Mouse (Mus musculus) gastrocnemius, postnatal 14 days (tissue): ENCODE measurements at regions not wholly inside any gene's neighbourhood (a gene's known extent, or its start where the extent isn't known, plus 50 kb on each side); places are given as distances from the start of the nearest gene placed in this dataset.

Experiments used
- DNase-seq: peaks from one replicate; pipeline ENCODE4 v3.0.0; 2021; ENCODE audit warnings: mixed read lengths
- intact Hi-C: fragments of 180-260 bp; cut with DNase I; formaldehyde crosslinking; loops from one replicate; pipeline ENCODE4 v1.15.1; 2025; ENCODE audit warnings: low total_unique reads

GRCm38 (mm10) chr10:26434586-26434985, 58.8 kb upstream of the L3mbtl3 start:
- no peak for DNase-seq
- intact Hi-C loops = no loop called here

DNA sequence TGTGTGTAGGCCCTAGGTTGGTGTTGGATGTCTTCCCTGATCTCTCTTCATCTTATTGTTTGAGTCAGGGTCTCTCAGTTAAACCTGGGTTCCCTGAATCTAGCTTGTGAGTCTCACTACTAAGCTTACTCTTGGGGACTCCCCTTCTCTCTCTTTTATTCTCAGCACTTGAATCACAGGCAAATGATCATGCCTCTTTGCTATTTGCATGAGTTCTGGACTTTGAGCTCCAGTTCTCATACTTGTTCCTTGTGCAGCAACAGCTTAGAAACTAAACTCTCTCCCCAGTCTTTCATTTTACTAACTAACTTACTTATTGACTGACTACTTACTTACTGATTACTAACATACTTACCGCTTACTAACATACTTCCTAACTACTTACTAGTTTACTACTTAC, 64.9 kb upstream of the L3mbtl3 start:
- DNase-seq = no peak

DNA sequence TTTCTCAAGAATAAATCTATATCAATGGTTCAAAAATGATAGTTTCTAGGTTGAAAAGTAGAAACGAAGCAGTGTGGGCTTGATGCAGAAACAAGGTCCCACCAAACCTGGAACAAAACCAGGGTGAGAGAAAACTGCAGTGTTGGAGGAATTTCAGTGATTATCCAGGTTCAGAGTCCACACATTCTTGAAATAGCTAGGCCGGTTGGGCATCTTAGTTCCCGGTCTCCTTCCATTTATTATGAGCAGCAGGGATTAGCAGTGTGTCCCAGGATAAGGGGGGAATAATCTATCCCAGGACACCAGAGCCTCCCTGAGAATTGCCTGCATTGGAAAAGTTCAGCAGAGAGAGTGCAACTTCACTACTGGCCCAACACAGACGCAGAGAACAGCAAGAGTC, 108.5 kb upstream of the L3mbtl3 start:
- intact Hi-C loops = no loop called here
- no peak for DNase-seq

More for the DNA sequence above, 64.9 kb upstream of the L3mbtl3 start:
- intact Hi-C loops = no loop called here

DNA sequence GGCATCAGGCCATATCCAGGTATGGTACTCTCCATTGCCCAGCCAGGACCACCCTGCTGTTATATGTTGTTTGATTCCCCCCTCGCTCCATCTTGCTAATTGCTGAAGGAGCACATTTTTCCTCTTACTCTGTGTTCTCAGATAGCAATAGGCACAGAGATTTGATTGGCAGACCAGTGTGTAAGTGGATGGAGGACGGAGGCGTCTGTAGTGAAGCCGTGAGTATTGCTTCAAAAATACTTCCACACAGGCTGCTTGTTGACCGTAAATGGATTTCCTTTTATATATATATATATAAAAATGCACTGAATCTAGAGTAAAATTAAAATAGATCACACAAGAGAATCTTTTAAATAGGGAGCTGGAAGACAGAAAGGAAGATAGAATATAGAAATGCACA, 115.6 kb upstream of the L3mbtl3 start:
- intact Hi-C loops = loop anchor here (10.0 kb wide), 1 partner anchor 503 kb away; no protein-coding TSS in a partner anchor
- no peak for DNase-seq

GRCm38 (mm10) chr10:26492146-26492545, 116.4 kb upstream of the L3mbtl3 start:
- DNase-seq = no peak
- intact Hi-C loops = loop anchor here (10.0 kb wide), 1 partner anchor 503 kb away; no protein-coding TSS in a partner anchor

GRCm38 (mm10) chr10:26492856-26493484, 117.2 kb upstream of the L3mbtl3 start:
- no peak for DNase-seq
- intact Hi-C loops = loop anchor here (10.0 kb wide), 1 partner anchor 502 kb away; no protein-coding TSS in a partner anchor

- no peak for DNase-seq
- intact Hi-C loops = loop anchor here (10.0 kb wide), 1 partner anchor 501 kb away; no protein-coding TSS in a partner anchor
These were observed 118.0 kb upstream of the L3mbtl3 start for GRCm38 (mm10) chr10:26493801-26494200.

- DNase-seq = no peak
- intact Hi-C loops = loop anchor here (10.0 kb wide), 1 partner anchor 500 kb away; no protein-coding TSS in a partner anchor
These were observed 118.6 kb upstream of the L3mbtl3 start for GRCm38 (mm10) chr10:26494380-26494781.

- intact Hi-C loops = no loop called here
- DNase-seq = no peak
These were observed 124.6 kb upstream of the L3mbtl3 start for GRCm38 (mm10) chr10:26500265-26500935.

DNA sequence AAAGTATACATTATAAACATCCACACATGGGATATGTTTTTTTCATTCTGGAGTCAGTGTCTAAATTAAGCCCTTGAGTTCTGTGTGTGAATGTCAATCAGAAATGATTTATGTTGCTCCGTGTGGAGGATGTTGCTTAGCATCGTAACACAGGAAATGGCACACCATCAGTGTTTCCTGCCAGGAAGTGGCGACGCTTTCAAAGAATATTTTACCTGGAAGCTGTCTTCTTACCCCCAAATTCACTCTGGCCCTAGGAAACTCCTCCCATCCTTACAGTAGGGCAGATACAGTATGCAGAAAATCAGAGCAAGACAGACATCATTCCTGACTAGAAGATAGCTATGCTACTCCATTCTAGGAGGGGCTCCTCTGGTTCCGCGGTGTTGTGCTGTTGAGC, 145.1 kb upstream of the L3mbtl3 start:
- intact Hi-C loops = no loop called here

DNA sequence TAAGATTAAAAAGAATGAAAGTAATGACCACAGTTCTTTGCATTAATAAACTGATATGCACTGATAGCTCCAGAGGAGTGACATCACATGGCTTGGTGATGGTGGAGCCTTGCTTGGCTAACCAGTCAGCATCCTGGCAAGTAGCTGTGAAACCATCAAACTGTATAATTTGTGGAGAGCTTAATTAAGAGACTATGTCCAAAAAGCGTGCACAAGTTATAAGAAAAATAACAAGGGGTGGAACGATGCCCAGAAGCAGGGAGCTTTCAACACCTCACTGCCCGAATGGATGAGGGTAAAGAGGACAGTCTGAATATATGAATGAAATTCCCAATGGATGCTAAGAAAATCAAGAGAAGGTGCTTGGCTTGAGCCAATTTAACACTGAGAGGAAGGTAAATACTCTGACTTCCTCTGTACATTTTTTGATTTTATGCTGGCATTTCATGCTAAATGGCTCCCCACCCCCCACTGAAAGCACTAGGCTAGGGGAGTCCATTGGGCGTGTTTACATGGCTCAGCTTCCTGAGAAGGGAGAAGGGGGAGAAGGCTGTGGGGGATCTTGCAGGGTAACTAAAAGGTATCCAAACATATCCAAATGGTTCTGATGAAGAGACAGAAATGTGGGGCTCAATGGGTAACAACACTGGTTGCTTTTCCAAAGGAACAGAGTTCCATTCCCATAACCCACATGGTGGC, 150.2 kb upstream of the L3mbtl3 start:
- DNase-seq = no peak
- intact Hi-C loops = no loop called here

More for the DNA sequence above, 145.1 kb upstream of the L3mbtl3 start:
- DNase-seq = no peak

DNA sequence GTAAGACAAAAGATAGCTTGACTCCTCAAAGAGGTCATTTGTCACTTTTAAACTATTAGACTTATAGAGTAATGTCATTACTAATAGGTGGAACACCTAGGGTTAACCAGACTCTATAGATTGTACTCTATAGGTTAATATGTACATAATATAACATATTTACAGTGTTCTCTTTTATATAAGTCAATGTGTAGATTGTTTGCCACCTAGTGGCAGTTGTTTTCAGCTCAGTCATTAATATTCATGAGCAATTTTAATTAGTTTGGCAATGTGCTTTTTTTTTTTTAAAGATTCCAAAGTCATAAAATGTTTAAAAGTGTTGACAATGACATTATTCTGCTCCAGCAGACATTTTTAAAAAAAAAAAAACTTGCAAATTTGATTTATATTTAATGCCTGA, 164.4 kb upstream of the L3mbtl3 start:
- intact Hi-C loops = no loop called here
- no peak for DNase-seq

- intact Hi-C loops = no loop called here
These were observed 168.3 kb upstream of the L3mbtl3 start for GRCm38 (mm10) chr10:26544061-26544460.

GRCm38 (mm10) chr10:26544796-26545195, 169.0 kb upstream of the L3mbtl3 start:
- intact Hi-C loops = no loop called here

More at GRCm38 (mm10) chr10:26544061-26544460, 168.3 kb upstream of the L3mbtl3 start:
- DNase-seq = no peak

DNA sequence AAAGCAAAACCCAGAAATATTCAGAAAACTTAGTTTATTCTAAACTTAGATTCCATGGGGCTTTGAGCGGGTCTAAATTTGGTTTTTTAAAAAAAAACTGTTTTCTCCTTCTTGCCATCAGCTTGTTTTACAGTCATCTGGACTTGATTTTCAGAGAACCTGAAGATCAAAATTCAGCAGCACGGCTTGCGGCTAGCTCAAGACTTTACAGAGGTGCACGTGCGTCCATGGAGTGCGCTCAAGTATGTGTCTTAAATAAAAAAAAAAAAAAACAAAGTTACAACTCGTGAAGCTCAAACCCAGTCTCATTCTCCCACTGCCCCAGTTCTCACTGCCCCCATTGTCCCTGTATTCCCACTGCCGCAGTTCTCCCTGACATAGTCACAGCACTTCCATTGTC, 180.5 kb upstream of the L3mbtl3 start:
- DNase-seq = no peak
- intact Hi-C loops = no loop called here

More at GRCm38 (mm10) chr10:26544796-26545195, 169.0 kb upstream of the L3mbtl3 start:
- DNase-seq = no peak

- DNase-seq = no peak
- intact Hi-C loops = no loop called here
These were observed 182.3 kb upstream of the L3mbtl3 start for GRCm38 (mm10) chr10:26558118-26558517.

- intact Hi-C loops = no loop called here
These were observed 183.6 kb upstream of the L3mbtl3 start for GRCm38 (mm10) chr10:26559323-26559722.

GRCm38 (mm10) chr10:26560456-26560855, 184.7 kb upstream of the L3mbtl3 start:
- intact Hi-C loops = no loop called here
- DNase-seq = no peak

More at GRCm38 (mm10) chr10:26559323-26559722, 183.6 kb upstream of the L3mbtl3 start:
- DNase-seq = no peak

DNA sequence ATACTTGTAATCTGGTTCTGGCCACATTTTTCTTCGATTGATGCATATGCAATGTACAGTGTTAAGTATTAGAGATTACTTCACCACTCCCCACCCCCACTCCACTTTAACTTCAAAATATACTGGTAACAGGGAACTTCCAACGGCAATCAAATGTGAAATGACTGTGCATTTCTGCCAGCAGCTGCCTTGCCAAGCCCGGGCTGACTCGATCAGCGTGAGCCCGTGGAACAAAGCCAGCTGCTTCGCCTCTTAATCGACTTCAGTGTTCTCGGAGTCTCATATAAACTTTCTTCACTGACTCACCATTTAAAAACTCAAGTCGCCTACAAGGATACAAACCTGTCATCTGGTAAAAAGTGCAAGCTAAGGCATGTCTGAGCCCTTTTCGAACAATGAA, 188.7 kb upstream of the L3mbtl3 start:
- intact Hi-C loops = no loop called here
- DNase-seq = peak; percentile 71

DNA sequence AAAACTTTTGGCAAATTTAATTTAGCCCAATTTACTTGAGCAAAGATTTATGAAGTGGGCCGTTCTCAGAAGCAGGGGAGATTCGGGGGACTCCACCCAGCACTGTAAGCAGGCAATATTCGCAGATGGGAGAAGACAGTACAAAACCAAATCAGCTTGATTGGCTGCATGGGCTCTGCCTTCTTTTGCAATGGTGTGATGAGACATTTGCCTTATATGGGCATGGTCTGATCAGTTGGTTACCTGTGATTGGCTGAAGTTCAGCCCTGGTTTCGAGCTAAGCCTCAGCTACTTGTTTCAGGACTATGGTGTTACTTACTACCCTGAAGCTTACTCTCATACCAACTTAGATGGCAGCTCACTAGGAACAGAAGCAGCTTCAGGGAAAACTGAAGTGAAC, 185.6 kb upstream of the Arhgap18 start:
- no peak for DNase-seq
- intact Hi-C loops = no loop called here
